ENCODE assay signal across 41 mouse cellular contexts in genomic region chr4:114845622-114846021, GRCm38 (mm10). TPM values are rescaled to one million over a fixed set of nuclear protein-coding genes. Genes with fewer than 3 reads are reported as not detected.
"Had no signal": no experiment of that assay in that cellular context is flagged by ENCODE, and none has a peak within 500 bp of the region (broad histone marks: within the 10 kb centered on the region; RNA-seq: fewer than 3 reads in every experiment).

No protein-coding gene starts in this region.

- DNase-seq: gastrocnemius, adult 2 months; gastrocnemius, postnatal 10 days; gastrocnemius, postnatal 25 days; heart, adult 18-20 months; heart, postnatal 10 days; heart, postnatal 4 days; kidney, adult 11 months; kidney, adult 8-10 months; kidney, postnatal 14 days; kidney, postnatal 36 days; layer of hippocampus, adult 9-11 months; layer of hippocampus, postnatal 36 days; left cerebral cortex, postnatal 4 days had no signal

- H3K9me3 ChIP-seq: heart, embryonic 10.5 days; hindbrain, embryonic 12.5 days; limb, embryonic 15.5 days had no signal

- H3K4me3 ChIP-seq: gastrocnemius, adult 2 months; heart, embryonic 10.5 days; heart, embryonic 12.5 days; hindbrain, embryonic 10.5 days; hindbrain, embryonic 12.5 days; limb, embryonic 13.5 days; limb, embryonic 15.5 days; liver, embryonic 12.5 days had no signal

- H3K36me3 ChIP-seq: heart, embryonic 10.5 days; heart, embryonic 12.5 days; hindbrain, embryonic 10.5 days; hindbrain, embryonic 12.5 days; limb, embryonic 13.5 days; limb, embryonic 15.5 days; liver, embryonic 12.5 days had no signal

- ATAC-seq: hindbrain, embryonic 16.5 days; inflammation-experienced regulatory T-cells, adult 6 months; liver, embryonic 12.5 days had no signal

- H3K4me2 ChIP-seq: heart, embryonic 12.5 days; hindbrain, embryonic 12.5 days; hindbrain, embryonic 14.5 days; limb, embryonic 13.5 days; limb, embryonic 15.5 days; liver, embryonic 12.5 days had no signal

- H3K9ac ChIP-seq: heart, embryonic 12.5 days; hindbrain, embryonic 12.5 days; hindbrain, embryonic 14.5 days; limb, embryonic 13.5 days; limb, embryonic 15.5 days; liver, embryonic 12.5 days had no signal

- H3K27ac ChIP-seq: gastrocnemius, adult 2 months; heart, embryonic 10.5 days; hindbrain, embryonic 10.5 days; hindbrain, embryonic 12.5 days; hindbrain, embryonic 14.5 days; kidney, postnatal 0 days; limb, embryonic 13.5 days; limb, embryonic 15.5 days; liver, embryonic 12.5 days had no signal

RNA-seq across cellular contexts. Expression of gene Gm12830, which starts 24.1 kb away (rescaled TPM):
- total RNA-seq: gastrocnemius, adult 2 months; gastrocnemius, postnatal 10 days; gastrocnemius, postnatal 25 days; gastrocnemius, postnatal 4 days; granulocyte monocyte progenitor cell, adult 5-6 weeks; heart, adult 18-20 months; heart, adult 8-10 months; heart, postnatal 10 days; heart, postnatal 25 days; heart, postnatal 4 days; layer of hippocampus, adult 18-20 months; layer of hippocampus, adult 8-10 months; layer of hippocampus, postnatal 14 days; layer of hippocampus, postnatal 36 days; left cerebral cortex, adult 18-20 months; left cerebral cortex, adult 8-10 months; left cerebral cortex, postnatal 10 days; left cerebral cortex, postnatal 25 days; left cerebral cortex, postnatal 4 days; liver, adult 2 months had no signal
- polyA plus RNA-seq: frontal cortex, adult 2 months; heart, embryonic 10.5 days; heart, embryonic 12.5 days; heart, embryonic 14.5 days; heart, embryonic 16.5 days; hindbrain, embryonic 10.5 days; hindbrain, embryonic 12.5 days; hindbrain, embryonic 14.5 days; hindbrain, embryonic 16.5 days; inflammation-experienced regulatory T-cells, adult 6 months; large intestine, adult 2 months; limb, embryonic 11.5 days; limb, embryonic 13.5 days; limb, embryonic 15.5 days; liver, adult 2 months; liver, embryonic 12.5 days had no signal
